Mouse (Mus musculus) urinary bladder, postnatal 10 days (tissue): ENCODE data around the gene Emp2.
"Not testable (repeated sequence)": the region's sequence is repeated elsewhere in the genome, so short reads cannot be mapped to it uniquely, and the experiment has no call there.

Source experiments
- DNase-seq: peaks from one replicate; pipeline ENCODE4 v3.0.0; 2022; ENCODE audit warnings: low spot score

The Emp2 gene

GRCm38 (mm10) chr16:10317197-10317544, 3.4 kb upstream of the Emp2 start:
- DNase-seq, result no peak

GRCm38 (mm10) chr16:10316493-10317196, 2.9 kb upstream of the Emp2 start:
- no peak for DNase-seq

- DNase-seq, result no peak
Measured at GRCm38 (mm10) chr16:10313226-10313625, 542 bp downstream of the Emp2 start.

- DNase-seq, result no peak
Measured at GRCm38 (mm10) chr16:10311989-10312388, 1.8 kb downstream of the Emp2 start.

- DNase-seq, result no peak
Measured at GRCm38 (mm10) chr16:10311086-10311485, 2.7 kb downstream of the Emp2 start.

- DNase-seq, result no peak
Measured at GRCm38 (mm10) chr16:10310507-10310906, 3.3 kb downstream of the Emp2 start.

GRCm38 (mm10) chr16:10307351-10307750, 6.4 kb downstream of the Emp2 start:
- no peak for DNase-seq

GRCm38 (mm10) chr16:10306101-10306500, 7.7 kb downstream of the Emp2 start:
- no peak for DNase-seq

GRCm38 (mm10) chr16:10301337-10301736, 12.4 kb downstream of the Emp2 start:
- DNase-seq, result no peak

- DNase-seq, result no peak
Measured at GRCm38 (mm10) chr16:10300231-10301186, 13.3 kb downstream of the Emp2 start.

- DNase-seq, result no peak
Measured at GRCm38 (mm10) chr16:10299637-10300036, 14.1 kb downstream of the Emp2 start.

GRCm38 (mm10) chr16:10297696-10298644, 15.8 kb downstream of the Emp2 start:
- DNase-seq, result no peak

GRCm38 (mm10) chr16:10288115-10288514, 25.7 kb downstream of the Emp2 start:
- DNase-seq, result no peak

- DNase-seq, result no peak
Measured at GRCm38 (mm10) chr16:10286513-10287268, 27.1 kb downstream of the Emp2 start.

- no peak for DNase-seq
Measured at GRCm38 (mm10) chr16:10281890-10282289, 31.9 kb downstream of the Emp2 start.

GRCm38 (mm10) chr16:10280286-10280951, 33.3 kb downstream of the Emp2 start:
- DNase-seq, result peak; percentile 54

- DNase-seq, result not testable (repeated sequence)
Measured at GRCm38 (mm10) chr16:10276778-10277177, 37.0 kb downstream of the Emp2 start.

GRCm38 (mm10) chr16:10274465-10274864, 39.3 kb downstream of the Emp2 start:
- no peak for DNase-seq

GRCm38 (mm10) chr16:10272256-10272655, 41.5 kb downstream of the Emp2 start:
- DNase-seq, result no peak

GRCm38 (mm10) chr16:10253993-10254392, 59.8 kb downstream of the Emp2 start:
- no peak for DNase-seq

- no peak for DNase-seq
Measured at GRCm38 (mm10) chr16:10236601-10237000, 77.2 kb downstream of the Emp2 start.
